Mouse (Mus musculus): ENCODE results near the gene March4. TPM values are rescaled to one million over a fixed set of nuclear protein-coding genes. Genes with fewer than 3 reads are reported as not detected.
A peak's percentile ranks its signal among the peaks of the same experiment; 100 is the strongest.

Gene March4
- polyA plus RNA-seq, 1 experiment from 2014 or later: 1.3 TPM

DNA sequence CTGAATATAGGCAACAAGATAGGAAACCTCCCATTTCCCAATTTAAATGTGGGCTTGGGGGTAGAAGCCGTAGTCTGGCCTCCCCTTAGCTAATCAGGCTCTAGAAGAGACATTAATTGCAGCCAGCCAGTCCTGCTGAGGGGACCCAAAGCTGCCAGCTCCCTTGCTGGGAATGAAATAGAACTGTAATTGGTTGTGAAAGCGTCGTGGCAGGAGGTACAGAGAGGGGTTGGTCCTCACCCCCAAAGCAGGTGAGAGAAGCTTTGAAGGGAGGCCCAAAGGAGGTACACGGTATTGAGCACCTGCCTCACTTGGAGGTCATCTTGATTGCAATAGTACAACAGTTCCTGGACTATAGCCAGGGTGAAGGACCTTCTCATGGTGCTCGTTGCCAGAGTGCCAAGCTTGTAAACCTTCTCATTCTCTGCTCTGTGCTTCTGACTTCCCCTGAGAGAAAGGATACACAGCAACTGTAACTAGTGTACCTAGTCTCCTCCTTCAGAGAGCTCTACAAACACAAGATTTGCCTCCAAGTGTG, 68.2 kb downstream of the March4 start:
- no peaks in the 10 kb centered on the region for H3K9me3 ChIP-seq
- H3K36me3 ChIP-seq: no peaks in the 10 kb centered on the region
- H3K27ac ChIP-seq (replicated peaks): no peak overlapping the region
- no peak for ATAC-seq (ENCODE audit: low FRiP score, low read depth)
- H3K9ac ChIP-seq (replicated peaks): no peak overlapping the region
- H3K4me3 ChIP-seq: no peak overlapping the region
- H3K4me2 ChIP-seq (replicated peaks): no peak overlapping the region
- WGBS: 56% methylated on average over 5 of the region's 5 CpGs
- no peaks in the 10 kb centered on the region for H3K4me1 ChIP-seq
- no peaks in the 10 kb centered on the region for H3K27me3 ChIP-seq

DNA sequence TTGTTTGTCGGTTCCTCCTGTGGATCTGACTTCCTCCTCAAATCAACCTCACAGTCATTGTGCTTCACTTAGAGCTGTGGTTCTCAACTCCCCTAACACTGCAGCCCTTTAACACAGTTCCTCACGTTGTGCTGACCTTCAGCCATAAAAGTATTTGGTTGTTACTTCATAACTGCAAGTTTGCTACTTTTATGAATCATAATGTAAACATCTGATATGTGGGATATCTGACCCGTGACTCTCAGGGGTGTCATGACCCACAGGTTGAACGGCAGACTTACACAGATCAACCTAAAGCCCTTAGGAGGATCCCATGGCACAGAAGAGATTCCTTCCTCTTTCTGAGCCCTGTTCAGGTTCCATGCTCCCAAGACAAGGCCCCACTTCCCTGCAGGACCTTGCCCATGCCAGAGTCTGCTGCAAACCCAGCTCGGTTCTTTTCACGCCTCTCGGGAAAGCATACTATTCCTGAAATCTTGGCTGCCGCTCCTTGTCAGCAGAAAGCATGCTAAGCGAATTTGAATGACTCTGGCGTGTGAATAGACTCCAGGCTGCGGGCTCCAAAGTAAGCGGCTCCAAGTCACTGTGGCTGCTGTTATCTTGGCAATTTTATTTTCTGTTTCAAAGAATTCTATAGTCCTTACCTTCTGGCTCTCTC, 71.7 kb downstream of the March4 start:
- no peak overlapping the region for H3K27ac ChIP-seq (replicated peaks)
- H3K9ac ChIP-seq (replicated peaks): no peak overlapping the region
- H3K36me3 ChIP-seq: no peaks in the 10 kb centered on the region
- H3K9me3 ChIP-seq: no peaks in the 10 kb centered on the region
- 48% methylated on average over 12 of the region's 12 CpGs for WGBS
- H3K27me3 ChIP-seq: no peaks in the 10 kb centered on the region
- no peak overlapping the region for H3K4me3 ChIP-seq
- H3K4me1 ChIP-seq: no peaks in the 10 kb centered on the region
- ATAC-seq (ENCODE audit: low FRiP score, low read depth): no peak
- no peak overlapping the region for H3K4me2 ChIP-seq (replicated peaks)

GRCm38 (mm10) chr1:72462516-72462915, 74.2 kb downstream of the March4 start:
- Histone ChIP-seq H3K4me1 (no peaks in the 10 kb centered on the region), H3K4me3 (no peak overlapping the region), H3K4me2 (replicated peaks) (no peak overlapping the region), H3K9me3 (no peaks in the 10 kb centered on the region), H3K27me3 (no peaks in the 10 kb centered on the region), H3K27ac (replicated peaks) (no peak overlapping the region), H3K36me3 (no peaks in the 10 kb centered on the region), H3K9ac (replicated peaks) (no peak overlapping the region)
- ATAC-seq (ENCODE audit: low FRiP score, low read depth): no peak
- WGBS: 80% methylated on average over 6 of the region's 6 CpGs

GRCm38 (mm10) chr1:72457652-72458051, 79.1 kb downstream of the March4 start:
- H3K36me3 ChIP-seq: no peaks in the 10 kb centered on the region
- 86% methylated on average over 4 of the region's 4 CpGs for WGBS
- no peak for ATAC-seq (ENCODE audit: low FRiP score, low read depth)

GRCm38 (mm10) chr1:72455923-72456322, 80.8 kb downstream of the March4 start:
- Histone ChIP-seq H3K9ac (replicated peaks) (no peak overlapping the region; the same call in 1 of the 2 replicates), H3K27me3 (no peaks in the 10 kb centered on the region), H3K9me3 (no peaks in the 10 kb centered on the region), H3K36me3 (no peaks in the 10 kb centered on the region), H3K4me3 (no peak overlapping the region), H3K4me2 (replicated peaks) (no peak overlapping the region), H3K4me1 (peaks cover 10% of the 10 kb centered on the region), H3K27ac (replicated peaks) (0 out of 2 replicates have a peak overlapping the region, but pooled peaks have one; percentile 6)
- ATAC-seq (ENCODE audit: low FRiP score, low read depth): peak; percentile 72; the same call in 1 of the 2 replicates
- 67% methylated on average over 4 of the region's 4 CpGs for WGBS

More at GRCm38 (mm10) chr1:72457652-72458051, 79.1 kb downstream of the March4 start:
- no peaks in the 10 kb centered on the region for H3K9me3 ChIP-seq
- no peak overlapping the region for H3K27ac ChIP-seq (replicated peaks)
- no peak overlapping the region for H3K4me3 ChIP-seq
- no peaks in the 10 kb centered on the region for H3K27me3 ChIP-seq
- H3K4me1 ChIP-seq: peaks cover 10% of the 10 kb centered on the region
- H3K4me2 ChIP-seq (replicated peaks): no peak overlapping the region
- H3K9ac ChIP-seq (replicated peaks): no peak overlapping the region

DNA sequence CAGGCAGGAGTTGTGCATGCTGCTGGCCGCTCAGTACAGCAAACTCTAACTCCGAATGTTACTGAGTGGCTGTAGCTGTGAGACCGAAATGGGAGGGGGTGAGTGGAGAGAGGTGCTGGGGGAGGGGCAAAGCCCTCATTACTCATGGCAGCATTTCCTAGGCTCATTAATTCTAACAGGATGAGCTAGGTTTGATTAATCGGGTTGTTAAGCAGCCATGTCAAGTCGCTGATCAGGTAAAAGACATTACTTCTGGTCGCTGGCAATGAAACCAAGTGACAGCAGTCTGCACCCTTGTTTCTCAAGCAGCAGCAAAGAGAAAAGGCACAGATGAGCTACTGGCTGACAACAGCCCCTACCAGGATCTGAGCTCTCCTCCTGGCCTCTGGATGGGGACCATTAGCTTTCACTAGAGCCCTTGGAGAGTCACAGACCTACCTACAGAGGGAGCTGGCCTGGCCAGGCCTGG, 82.0 kb downstream of the March4 start:
- Histone ChIP-seq H3K4me1 (peaks cover 10% of the 10 kb centered on the region), H3K4me2 (replicated peaks) (no peak overlapping the region), H3K36me3 (no peaks in the 10 kb centered on the region), H3K4me3 (no peak overlapping the region), H3K27ac (replicated peaks) (no peak overlapping the region), H3K27me3 (no peaks in the 10 kb centered on the region), H3K9me3 (no peaks in the 10 kb centered on the region), H3K9ac (replicated peaks) (no peak overlapping the region)
- 65% methylated on average over 6 of the region's 6 CpGs for WGBS
- ATAC-seq (ENCODE audit: low FRiP score, low read depth): peak; percentile 23; the same call in 1 of the 2 replicates

DNA sequence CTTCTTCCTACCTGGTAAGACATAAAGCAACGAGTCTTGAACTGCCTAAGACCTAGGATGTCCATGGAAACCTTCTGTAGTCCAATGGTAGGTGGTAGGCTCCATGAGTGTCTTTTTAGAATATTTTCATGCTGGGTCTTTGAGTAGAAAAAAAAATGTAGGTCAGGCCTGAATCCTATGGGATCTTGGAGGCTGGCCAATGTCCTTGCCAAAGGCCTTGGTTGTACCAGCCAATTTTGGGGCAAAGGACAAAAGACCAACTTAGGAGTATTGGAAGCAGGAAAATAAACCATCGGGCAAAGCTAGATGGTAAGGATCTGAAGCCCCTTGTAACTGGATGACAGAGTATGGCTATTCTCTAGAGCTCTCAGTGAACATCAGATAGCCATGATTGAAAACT, 83.9 kb downstream of the March4 start:
- Histone ChIP-seq H3K27me3 (no peaks in the 10 kb centered on the region), H3K9me3 (no peaks in the 10 kb centered on the region), H3K27ac (replicated peaks) (no peak overlapping the region), H3K4me2 (replicated peaks) (no peak overlapping the region), H3K4me3 (no peak overlapping the region), H3K9ac (replicated peaks) (no peak overlapping the region), H3K36me3 (no peaks in the 10 kb centered on the region), H3K4me1 (peaks cover 10% of the 10 kb centered on the region)
- ATAC-seq (ENCODE audit: low FRiP score, low read depth): no peak
- 90% methylated on average over 2 of the region's 2 CpGs for WGBS

DNA sequence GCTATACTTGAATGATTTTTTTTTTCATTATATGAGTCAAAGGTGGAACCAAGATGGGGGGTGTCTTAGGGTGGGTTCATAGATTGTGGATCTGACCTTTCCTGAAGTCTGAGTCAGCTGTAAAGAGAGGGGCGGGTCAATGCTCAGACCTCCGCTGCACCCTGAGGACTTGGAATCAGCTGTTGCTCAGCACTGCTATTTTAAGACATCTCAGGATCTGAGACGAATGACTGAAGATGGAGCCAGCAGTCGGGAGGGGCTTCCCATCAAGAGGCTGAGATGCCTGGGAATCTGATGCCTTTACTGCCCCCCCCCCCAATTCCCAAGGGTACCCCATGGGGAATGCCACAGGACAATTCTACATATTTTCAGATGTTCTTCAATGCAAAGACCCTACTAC, 85.9 kb downstream of the March4 start:
- no peaks in the 10 kb centered on the region for H3K9me3 ChIP-seq
- no peak for ATAC-seq (ENCODE audit: low FRiP score, low read depth)
- no peaks in the 10 kb centered on the region for H3K36me3 ChIP-seq
- H3K27me3 ChIP-seq: no peaks in the 10 kb centered on the region
- no peak overlapping the region for H3K9ac ChIP-seq (replicated peaks)
- H3K4me2 ChIP-seq (replicated peaks): no peak overlapping the region
- peaks cover 7% of the 10 kb centered on the region for H3K4me1 ChIP-seq
- H3K4me3 ChIP-seq: no peak overlapping the region
- 78% methylated on average over 4 of the region's 4 CpGs for WGBS
- H3K27ac ChIP-seq (replicated peaks): no peak overlapping the region

- 86% methylated on average over 3 of the region's 3 CpGs for WGBS
- Histone ChIP-seq H3K4me1 (peaks cover 4% of the 10 kb centered on the region), H3K9me3 (no peaks in the 10 kb centered on the region), H3K36me3 (no peaks in the 10 kb centered on the region), H3K27ac (replicated peaks) (no peak overlapping the region), H3K4me2 (replicated peaks) (no peak overlapping the region), H3K27me3 (no peaks in the 10 kb centered on the region), H3K9ac (replicated peaks) (no peak overlapping the region), H3K4me3 (no peak overlapping the region)
- no peak for ATAC-seq (ENCODE audit: low FRiP score, low read depth)
These were observed 87.0 kb downstream of the March4 start for GRCm38 (mm10) chr1:72449752-72450151.

DNA sequence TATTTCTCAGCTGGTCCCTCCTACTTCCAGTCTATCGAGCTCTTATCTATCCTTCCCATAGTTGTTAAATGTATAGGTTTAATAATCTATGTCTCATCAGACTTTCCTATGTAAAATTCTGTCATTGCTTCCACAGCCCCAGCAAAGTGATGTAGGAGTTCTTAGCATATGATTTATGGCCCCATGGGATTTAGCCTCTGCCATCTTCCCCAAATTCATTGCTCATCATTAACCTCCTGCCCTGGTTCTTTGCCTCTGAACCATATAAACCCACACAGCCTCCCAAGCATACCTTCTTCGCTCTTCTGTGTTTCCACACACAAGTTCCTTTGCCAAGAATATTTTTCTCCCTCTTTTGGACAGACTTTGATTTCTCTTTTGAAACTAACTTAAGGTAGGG, 94.0 kb downstream of the March4 start:
- WGBS: 92% methylated on average over 2 of the region's 2 CpGs

DNA sequence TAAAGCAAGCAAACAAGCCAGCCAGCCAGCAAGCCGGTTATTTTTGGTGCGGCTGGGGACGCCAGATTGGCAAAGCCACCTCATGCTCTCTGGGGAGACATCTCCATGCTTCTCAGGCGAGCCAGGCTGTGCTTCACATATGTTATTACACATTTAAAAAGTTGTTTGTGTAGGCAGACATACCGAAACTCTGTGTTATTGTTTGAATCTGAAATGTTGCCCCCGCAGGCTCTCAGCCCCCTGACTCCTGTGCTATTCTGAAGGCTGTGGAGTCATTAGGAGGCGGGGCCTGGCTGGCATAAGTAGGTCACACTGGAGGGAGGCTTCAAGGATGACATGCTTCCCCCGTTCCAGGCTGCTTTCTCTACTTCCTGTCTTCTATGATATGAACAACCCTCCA, 97.6 kb downstream of the March4 start:
- 70% methylated on average over 8 of the region's 8 CpGs for WGBS
- Histone ChIP-seq H3K9ac (replicated peaks) (no peak overlapping the region), H3K4me3 (no peak overlapping the region), H3K36me3 (no peaks in the 10 kb centered on the region), H3K27me3 (no peaks in the 10 kb centered on the region), H3K27ac (replicated peaks) (no peak overlapping the region), H3K4me2 (replicated peaks) (no peak overlapping the region), H3K4me1 (0 out of 2 replicates have a peak, but pooled peaks cover 2% of the 10 kb centered on the region), H3K9me3 (no peaks in the 10 kb centered on the region)
- no peak for ATAC-seq (ENCODE audit: low FRiP score, low read depth)

More for the DNA sequence above, 94.0 kb downstream of the March4 start:
- Histone ChIP-seq H3K27me3 (no peaks in the 10 kb centered on the region), H3K9me3 (no peaks in the 10 kb centered on the region), H3K27ac (replicated peaks) (no peak overlapping the region), H3K4me3 (no peak overlapping the region), H3K36me3 (no peaks in the 10 kb centered on the region), H3K9ac (replicated peaks) (no peak overlapping the region), H3K4me1 (0 out of 2 replicates have a peak, but pooled peaks cover 2% of the 10 kb centered on the region), H3K4me2 (replicated peaks) (no peak overlapping the region)
- ATAC-seq (ENCODE audit: low FRiP score, low read depth): no peak

GRCm38 (mm10) chr1:72436967-72437366, 99.8 kb downstream of the March4 start:
- no peak overlapping the region for H3K4me3 ChIP-seq
- WGBS: 80% methylated on average over 5 of the region's 5 CpGs
- H3K9ac ChIP-seq (replicated peaks): no peak overlapping the region
- H3K4me1 ChIP-seq: 0 out of 2 replicates have a peak, but pooled peaks cover 2% of the 10 kb centered on the region
- no peaks in the 10 kb centered on the region for H3K9me3 ChIP-seq
- no peaks in the 10 kb centered on the region for H3K36me3 ChIP-seq
- no peak overlapping the region for H3K27ac ChIP-seq (replicated peaks)
- no peaks in the 10 kb centered on the region for H3K27me3 ChIP-seq
- H3K4me2 ChIP-seq (replicated peaks): no peak overlapping the region
- no peak for ATAC-seq (ENCODE audit: low FRiP score, low read depth)

Measured in midbrain, embryonic 12.5 days (tissue).